Mouse (Mus musculus) thymus, adult 2 months (tissue): ENCODE measurements at regions not wholly inside any gene's neighbourhood (a gene's known extent, or its start where the extent isn't known, plus 50 kb on each side); places are given as distances from the start of the nearest gene placed in this dataset.

Experiments used
- DNase-seq: peaks from one replicate; pipeline ENCODE4 v3.0.0; 2021
- H3K27ac ChIP-seq: fragments of 200-500 bp; 2 replicates; pipeline ENCODE4 v1.5.1; 2012; ENCODE audit warnings: low read length, control low read depth; ENCODE audit not compliant: control insufficient read depth, insufficient read depth
- H3K27me3 ChIP-seq: fragments of 200-500 bp; 2 replicates; pipeline ENCODE4 v1.6.1; 2012; ENCODE audit warnings: mild to moderate bottlenecking, low read length, moderate library complexity, mixed read lengths; ENCODE audit not compliant: control insufficient read depth, insufficient read depth
- H3K36me3 ChIP-seq: fragments of 200-500 bp; 2 replicates; pipeline ENCODE4 v1.6.1; 2012; ENCODE audit warnings: mild to moderate bottlenecking, low read length, moderate library complexity; ENCODE audit not compliant: control insufficient read depth, insufficient read depth
- H3K4me1 ChIP-seq: fragments of 200-500 bp; replicated peaks from 2 replicates; pipeline ENCODE4 v1.6.1; 2012; ENCODE audit warnings: low read length; ENCODE audit not compliant: control insufficient read depth, insufficient read depth
- H3K4me3 ChIP-seq: fragments of 200-500 bp; 2 replicates; pipeline ENCODE4 v1.5.1; 2012; ENCODE audit warnings: mild to moderate bottlenecking, low read length, control low read depth, moderate library complexity; ENCODE audit not compliant: control insufficient read depth, insufficient read depth
- CTCF ChIP-seq: fragments of 200-500 bp; IDR thresholded peaks from 2 replicates; pipeline ENCODE4 v1.5.1; 2012; ENCODE audit warnings: mild to moderate bottlenecking, control low read depth, low read length, moderate library complexity, borderline replicate concordance; ENCODE audit not compliant: control insufficient read depth, poor library complexity, insufficient read depth; ENCODE audit errors: extremely low read depth
- POLR2A ChIP-seq: fragments of 200-500 bp; IDR thresholded peaks from 2 replicates; pipeline ENCODE4 v1.6.1; 2012; ENCODE audit warnings: mild to moderate bottlenecking, low read length, control low read depth, moderate library complexity; ENCODE audit not compliant: control insufficient read depth, poor library complexity, insufficient read depth; ENCODE audit errors: extremely low read depth
- WGBS: fragments of 180-500 bp; shearing (Covaris S2); methylation state at CpG from one replicate; pipeline ENCODE4 v1.1.7; 2018; 5-methylcytosine and 5-hydroxymethylcytosine counted together

GRCm38 (mm10) chr16:87817590-87817989, 118.8 kb downstream of the Bach1 start:
- no peak for TF ChIP-seq CTCF
- no peak for TF ChIP-seq POLR2A
- WGBS: 91% methylated on average over 8 of the region's 8 CpGs

GRCm38 (mm10) chr16:87834296-87834695, 135.6 kb downstream of the Bach1 start:
- Histone ChIP-seq H3K36me3 (no peaks in the 10 kb centered on the region), H3K27me3 (no peaks in the 10 kb centered on the region), H3K4me1 (no peaks in the 10 kb centered on the region), H3K27ac (no peak overlapping the region), H3K4me3 (no peak overlapping the region)
- no peak for TF ChIP-seq CTCF
- WGBS: 89% methylated on average over 7 of the region's 7 CpGs
- DNase-seq: no peak

More at GRCm38 (mm10) chr16:87817590-87817989, 118.8 kb downstream of the Bach1 start:
- Histone ChIP-seq H3K27ac (no peak overlapping the region), H3K4me3 (no peak overlapping the region), H3K36me3 (no peaks in the 10 kb centered on the region), H3K4me1 (no peaks in the 10 kb centered on the region), H3K27me3 (no peaks in the 10 kb centered on the region)
- DNase-seq: no peak

- H3K27me3 ChIP-seq: no peaks in the 10 kb centered on the region
- no peaks in the 10 kb centered on the region for H3K4me1 ChIP-seq
- H3K36me3 ChIP-seq: no peaks in the 10 kb centered on the region
- no peak overlapping the region for H3K27ac ChIP-seq
- H3K4me3 ChIP-seq: no peak overlapping the region
- TF ChIP-seq CTCF: peak; percentile 66; the same call in 1 of the 2 replicates
- TF ChIP-seq POLR2A: no peak
- WGBS: 11% methylated on average over 16 of the region's 16 CpGs
- DNase-seq: peak; percentile 54
These were observed 142.3 kb downstream of the Bach1 start for GRCm38 (mm10) chr16:87840949-87841546.
